In the genomic region with DNA sequence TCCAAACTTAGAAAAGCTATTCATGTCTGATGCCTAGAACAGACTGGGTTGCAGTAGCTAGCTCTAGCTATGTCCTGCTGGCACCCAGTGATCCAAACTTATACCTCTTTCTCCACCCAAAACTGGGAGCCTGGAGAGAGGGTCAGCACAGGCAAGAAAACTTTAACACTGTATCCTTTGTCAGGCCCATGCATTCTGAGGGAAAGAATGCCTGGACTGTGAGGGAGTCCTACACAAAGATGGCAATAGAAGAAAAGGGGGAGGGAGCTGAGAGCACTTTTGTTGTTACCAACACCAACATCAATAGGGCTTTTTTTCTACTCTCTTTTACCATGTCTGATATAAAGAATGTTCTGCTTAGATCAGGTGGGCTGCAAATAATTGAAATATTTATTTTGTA, we compare ENCODE assay signal across 22 mouse cellular contexts. TPM values are rescaled to one million over a fixed set of nuclear protein-coding genes. Genes with fewer than 3 reads are reported as not detected.
DNase-seq lines count a peak whose midpoint lies in the region; ATAC-seq and TF ChIP-seq lines count a peak whose summit lies in the region.
"Had no signal": no experiment of that assay in that cellular context is flagged by ENCODE, and none has a peak within 500 bp of the region (broad histone marks: within the 10 kb centered on the region; RNA-seq: fewer than 3 reads in every experiment).

No protein-coding gene starts in this region.

- no peak for TF ChIP-seq CTCF in brain, embryonic 14.5 days (IDR thresholded peaks at IDR 0.05; ENCODE audit: borderline replicate concordance, extremely low read depth, insufficient read depth, insufficient read length)

- H3K9me3 ChIP-seq in forebrain, embryonic 12.5 days = no peaks in the 10 kb centered on the region
- H3K9me3 ChIP-seq in forebrain, embryonic 13.5 days (replicated peaks) = no peaks in the 10 kb centered on the region
- H3K9me3 ChIP-seq: embryonic facial prominence, embryonic 15.5 days; forebrain, embryonic 10.5 days; heart, embryonic 10.5 days; hindbrain, embryonic 13.5 days; intestine, embryonic 15.5 days had no signal

- H3K4me2 ChIP-seq in forebrain, embryonic 12.5 days = no peak overlapping the region
- H3K4me2 ChIP-seq in forebrain, embryonic 13.5 days = no peak overlapping the region
- H3K4me2 ChIP-seq: embryonic facial prominence, embryonic 15.5 days; hindbrain, embryonic 13.5 days; intestine, embryonic 15.5 days had no signal

- H3K27me3 ChIP-seq in forebrain, embryonic 12.5 days = no peaks in the 10 kb centered on the region
- H3K27me3 ChIP-seq in forebrain, embryonic 13.5 days = no peaks in the 10 kb centered on the region
- H3K27me3 ChIP-seq: embryonic facial prominence, embryonic 15.5 days; hindbrain, embryonic 13.5 days; intestine, embryonic 15.5 days had no signal

- no peak overlapping the region for H3K27ac ChIP-seq in forebrain, embryonic 12.5 days
- no peak overlapping the region for H3K27ac ChIP-seq in forebrain, embryonic 13.5 days
- H3K27ac ChIP-seq: embryonic facial prominence, embryonic 15.5 days; forebrain, embryonic 10.5 days; heart, embryonic 10.5 days; hindbrain, embryonic 13.5 days; intestine, embryonic 15.5 days had no signal

- peak; percentile 64; the same call in 1 of the 2 replicates for ATAC-seq in forebrain, embryonic 12.5 days (ENCODE audit: low FRiP score)
- ATAC-seq in forebrain, embryonic 13.5 days = no peak
- ATAC-seq: intestine, embryonic 15.5 days had no signal

- H3K9ac ChIP-seq in forebrain, embryonic 12.5 days = no peak overlapping the region
- H3K9ac ChIP-seq in forebrain, embryonic 13.5 days = no peak overlapping the region
- H3K9ac ChIP-seq: embryonic facial prominence, embryonic 15.5 days; hindbrain, embryonic 13.5 days; intestine, embryonic 15.5 days had no signal

- H3K4me3 ChIP-seq in forebrain, embryonic 12.5 days (replicated peaks) = no peak overlapping the region
- H3K4me3 ChIP-seq in forebrain, embryonic 13.5 days = no peak overlapping the region
- H3K4me3 ChIP-seq: embryonic facial prominence, embryonic 15.5 days; erythroblast, embryonic 14.5 days; forebrain, embryonic 10.5 days; heart, embryonic 10.5 days; hindbrain, embryonic 13.5 days; intestine, embryonic 15.5 days had no signal

- H3K36me3 ChIP-seq in forebrain, embryonic 12.5 days (replicated peaks) = no peaks in the 10 kb centered on the region
- no peaks in the 10 kb centered on the region for H3K36me3 ChIP-seq in forebrain, embryonic 13.5 days (ENCODE audit: poor library complexity, severe bottlenecking)
- H3K36me3 ChIP-seq: embryonic facial prominence, embryonic 15.5 days; forebrain, embryonic 10.5 days; heart, embryonic 10.5 days; hindbrain, embryonic 13.5 days; intestine, embryonic 15.5 days had no signal

- TF ChIP-seq POLR2A in brain, embryonic 14.5 days (IDR thresholded peaks at IDR 0.05; ENCODE audit: borderline replicate concordance, extremely low read depth, insufficient read depth, insufficient read length, poor library complexity, severe bottlenecking) = no peak

- peaks cover 2% of the 10 kb centered on the region; the same call in 1 of the 2 replicates for H3K4me1 ChIP-seq in forebrain, embryonic 12.5 days
- H3K4me1 ChIP-seq in forebrain, embryonic 13.5 days = no peaks in the 10 kb centered on the region; the same call in 1 of the 2 replicates
- H3K4me1 ChIP-seq: embryonic facial prominence, embryonic 15.5 days; heart, embryonic 10.5 days; hindbrain, embryonic 13.5 days; intestine, embryonic 15.5 days had no signal

- DNase-seq in layer of hippocampus, adult 9-11 months = peak; percentile 9
- no peak for DNase-seq in layer of hippocampus, adult 18-20 months (ENCODE audit: low spot score in 2 of 2)
- peak; percentile 18 for DNase-seq in brain, embryonic 14.5 days (ENCODE audit: low read depth)
- peak; percentile 18 for DNase-seq in telencephalon, adult 2 months (ENCODE audit: low read depth, low spot score)
- no peak for DNase-seq in lung, adult 18-20 months
- DNase-seq: adrenal gland, adult 2 months; adrenal gland, postnatal 25 days; cerebellum, adult 11 months; cerebellum, adult 8-10 months; cerebellum, postnatal 14 days; gastrocnemius, postnatal 10 days; heart, adult 18-20 months; heart, postnatal 10 days; heart, postnatal 4 days had no signal

RNA-seq across cellular contexts. Expression of gene Ugt8a, which starts 55.4 kb away (rescaled TPM):
- 4.1 and 5.3 TPM in 2 replicates for polyA plus RNA-seq in forebrain, embryonic 12.5 days (2016; fragmentation: Nextera tagmentation; extraction: Ambion mirVana)
- polyA plus RNA-seq in forebrain, embryonic 13.5 days (2015; fragmentation: Nextera tagmentation; extraction: Ambion mirVana) = 3.1 and 3.7 TPM in 2 replicates
- 10 to 100 TPM; 26.5 to 29.6 TPM for total RNA-seq in layer of hippocampus, adult 18-20 months (2021)
- polyA plus RNA-seq in brain, embryonic 14.5 days (2012; rRNA removed) = 2.9 and 3.5 TPM in 2 replicates
- total RNA-seq: adrenal gland, postnatal 25 days; heart, adult 18-20 months had no signal
- polyA plus RNA-seq: adrenal gland, adult 2 months; erythroblast, embryonic 14.5 days had no signal

Comparison
In these comparisons a context has a peak if more than half of its experiments do, and no peak if none do; other contexts are left out.
1. DNase-seq: peak in layer of hippocampus, adult 9-11 months (single experiment), brain, embryonic 14.5 days (single experiment) and telencephalon, adult 2 months (single experiment); none in layer of hippocampus, adult 18-20 months (0 of 2) and lung, adult 18-20 months (0 of 2).